Mouse (Mus musculus) gastrocnemius, postnatal 10 days (tissue): ENCODE results near the gene Spsb1. TPM values are rescaled to one million over a fixed set of nuclear protein-coding genes. Genes with fewer than 3 reads are reported as not detected.

Experiments used
- DNase-seq: peaks from one replicate; pipeline ENCODE4 v3.0.0; 2021; ENCODE audit warnings: mixed read lengths
- total RNA-seq, 2 experiments: library from RNA; stranded (reverse); gene quantifications; 2 replicates each; pipeline ENCODE4 v1.2.3; 2021

Spsb1 gene
- total RNA-seq, 2 experiments from 2014 or later, result 18.9 to 21.1 TPM

DNA sequence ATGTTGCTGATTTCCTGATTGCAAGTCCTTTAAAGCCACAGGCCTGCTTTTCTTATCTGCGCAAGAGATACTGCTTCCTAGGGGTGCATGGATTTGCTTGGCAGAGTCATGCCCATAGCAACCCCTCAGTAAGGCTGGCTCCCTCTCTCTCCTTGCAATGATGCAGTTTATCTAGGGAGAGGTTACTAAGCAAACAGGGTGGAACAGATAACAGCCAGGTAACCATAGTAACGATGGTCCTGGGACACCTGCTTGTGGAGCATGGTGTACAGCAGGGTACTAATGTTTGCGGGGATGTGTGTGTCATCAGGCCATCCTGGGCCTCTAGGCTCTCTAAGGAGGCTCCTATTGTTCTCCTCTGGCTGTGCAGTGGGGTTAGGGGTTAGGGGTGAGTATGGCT is 97.2 kb downstream of the Spsb1 start:
- DNase-seq, result no peak

DNA sequence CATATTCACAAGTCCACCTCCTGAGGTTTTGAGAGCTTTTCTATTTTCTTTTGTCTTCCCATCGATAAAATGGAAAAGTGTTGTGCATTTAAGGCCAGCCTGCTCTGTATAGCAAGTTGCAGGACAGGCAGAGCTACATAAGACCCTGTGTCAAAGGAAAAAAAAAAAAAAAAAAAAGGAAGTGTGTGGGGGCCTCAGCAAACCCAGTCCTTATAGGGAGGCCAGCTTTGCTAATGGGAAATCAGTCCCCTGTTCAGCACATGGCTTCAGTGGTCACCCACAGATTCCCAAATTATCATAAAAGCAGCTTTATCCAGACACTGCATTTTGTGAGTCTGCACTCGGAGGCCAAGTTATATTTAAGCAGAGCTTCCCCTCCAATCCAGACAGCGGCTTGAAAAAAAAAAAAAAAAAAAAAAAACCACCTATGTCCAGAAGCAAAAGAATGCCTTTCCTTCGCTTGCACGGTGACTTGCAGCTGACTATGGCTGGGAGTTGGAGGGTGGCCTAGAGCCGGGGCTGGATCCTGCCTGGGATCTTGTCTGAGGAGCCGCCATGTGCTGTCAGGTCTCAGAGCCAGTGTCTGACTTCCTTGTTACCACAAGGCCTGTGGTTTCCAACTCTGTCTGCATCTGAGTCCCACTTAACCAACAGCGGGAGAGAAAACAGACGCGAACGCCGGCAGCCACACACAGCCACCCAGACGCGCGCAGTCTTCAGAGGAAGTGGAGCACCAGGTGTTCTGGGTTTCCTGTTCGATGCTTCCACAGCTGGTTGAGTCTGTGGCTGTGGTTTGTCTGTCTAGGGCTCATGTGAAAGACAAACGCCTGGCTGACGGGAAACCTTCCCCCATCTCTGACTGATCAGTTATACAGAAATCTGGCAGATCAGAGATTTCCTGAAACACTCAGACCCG is 98.7 kb downstream of the Spsb1 start:
- no peak for DNase-seq

GRCm38 (mm10) chr4:149855180-149855891 is 99.5 kb downstream of the Spsb1 start:
- DNase-seq, result no peak

DNA sequence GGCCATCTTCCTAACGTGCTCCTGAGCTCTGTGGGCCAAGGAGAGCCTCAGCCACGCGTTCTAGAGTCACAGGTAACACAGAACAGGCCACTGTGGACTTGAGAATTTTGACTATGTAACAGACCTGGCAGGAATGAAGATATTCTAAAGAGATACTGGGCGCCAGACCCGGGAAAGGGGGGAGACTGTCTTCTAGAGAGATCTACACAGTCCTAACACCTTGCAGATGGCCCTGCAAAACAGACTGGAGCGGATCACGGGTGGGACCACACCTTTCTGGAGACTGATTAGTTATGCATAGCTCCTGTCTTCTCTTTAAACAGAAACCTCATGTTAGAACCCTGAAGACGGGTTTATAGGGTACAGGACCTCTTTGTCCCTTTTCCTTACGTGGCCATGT is 100.1 kb downstream of the Spsb1 start:
- DNase-seq, result no peak

DNA sequence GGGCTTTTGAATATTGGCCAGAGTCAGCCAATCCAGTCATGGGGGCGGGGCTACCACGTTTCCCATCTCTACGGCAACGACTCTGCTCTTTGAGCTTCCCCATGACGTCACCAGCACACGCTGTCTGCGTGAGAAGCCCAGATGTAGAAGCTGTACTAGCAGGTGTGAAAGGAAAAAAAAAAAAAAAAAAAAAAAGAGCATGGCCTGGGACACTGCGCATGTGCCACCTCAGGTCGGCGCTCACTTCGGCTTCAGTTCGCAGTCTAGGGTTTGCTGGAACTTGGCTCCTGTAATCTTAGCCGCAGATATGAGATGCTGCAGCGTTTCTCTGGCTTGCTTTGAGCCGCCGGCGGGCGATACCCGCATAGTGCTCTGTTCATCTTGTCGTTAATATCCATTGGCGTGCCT is 100.5 kb downstream of the Spsb1 start:
- DNase-seq, result no peak

- no peak for DNase-seq
Observed at GRCm38 (mm10) chr4:149853698-149854284, 101.1 kb downstream of the Spsb1 start.

GRCm38 (mm10) chr4:149851554-149851953 is 103.3 kb downstream of the Spsb1 start:
- DNase-seq, result no peak

GRCm38 (mm10) chr4:149850674-149851073 is 104.2 kb downstream of the Spsb1 start:
- DNase-seq, result no peak

DNA sequence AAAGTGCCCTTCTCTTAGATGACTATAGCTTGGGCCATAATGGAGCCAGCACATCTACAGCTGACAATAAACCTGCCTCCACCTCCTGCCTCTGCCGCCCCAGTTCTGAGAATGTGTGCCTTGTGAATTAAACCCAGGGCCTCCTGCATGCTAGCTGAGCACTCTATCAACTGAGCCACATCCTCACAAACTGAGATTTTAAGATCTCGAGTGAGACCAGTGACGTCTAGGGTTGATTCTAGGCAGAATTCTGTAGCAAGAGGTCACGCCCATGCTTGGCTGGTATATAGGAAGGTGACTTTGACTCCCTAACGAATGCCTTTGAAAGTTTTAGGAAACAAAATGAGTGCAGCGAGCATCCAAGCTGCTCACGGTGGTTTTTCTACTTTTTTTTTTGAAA is 104.8 kb downstream of the Spsb1 start:
- DNase-seq, result no peak

- DNase-seq, result no peak
Observed at GRCm38 (mm10) chr4:149849035-149849434, 105.8 kb downstream of the Spsb1 start.

GRCm38 (mm10) chr4:149846861-149847631 is 107.8 kb downstream of the Spsb1 start:
- peak; percentile 59 for DNase-seq

Other genes starting within 250 kb of the Spsb1 start
- 10 to 100 TPM; 49.7 to 52.2 TPM for gene Tmem201, start 217.0 kb downstream of the Spsb1 start, total RNA-seq
- gene Slc25a33, start 180.8 kb downstream of the Spsb1 start, total RNA-seq, result 1 to 10 TPM; 7.2 to 9.5 TPM
- 10 to 100 TPM; 57.1 to 61.3 TPM for gene H6pd, start 54.0 kb upstream of the Spsb1 start, total RNA-seq
- gene Gpr157, start 132.3 kb upstream of the Spsb1 start, total RNA-seq, result 10 to 100 TPM; 18.8 to 19.2 TPM
- gene Slc2a5, start 164.2 kb upstream of the Spsb1 start, total RNA-seq, result 1 to 10 TPM; 2.0 to 2.4 TPM
- gene Slc2a7, start 193.9 kb upstream of the Spsb1 start, total RNA-seq, result not detected
- gene Car6, start 246.3 kb upstream of the Spsb1 start, total RNA-seq, result not detected